ENCODE assay signal across 8 mouse cellular contexts in the genomic region with DNA sequence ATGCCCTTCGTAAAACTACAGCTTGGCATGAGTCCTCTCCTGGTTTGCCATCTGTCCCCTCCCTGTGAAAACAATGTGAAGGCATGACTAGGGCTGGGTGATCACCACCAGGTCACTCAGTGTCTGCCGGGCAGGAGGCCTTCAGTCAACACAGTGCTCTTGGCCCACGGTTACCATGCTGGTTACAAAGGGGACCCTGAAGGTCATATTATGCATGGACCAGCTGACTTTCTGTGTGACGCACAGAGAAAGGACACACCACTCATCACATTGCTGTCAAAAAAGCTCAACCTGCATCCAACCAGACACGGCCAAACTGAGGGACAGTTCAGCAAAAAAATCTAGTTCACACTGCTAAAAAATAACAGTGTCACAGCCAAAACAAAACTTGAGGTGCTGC. TPM values are rescaled to one million over a fixed set of nuclear protein-coding genes. Genes with fewer than 3 reads are reported as not detected.
DNase-seq lines count a peak whose midpoint lies in the region; ATAC-seq and TF ChIP-seq lines count a peak whose summit lies in the region.

A gene (minus strand): TSS at position 34 of the 400 bp plus-strand sequence.

- no peak for ATAC-seq in intestine, postnatal 0 days
- no peak for ATAC-seq in midbrain, embryonic 11.5 days (ENCODE audit: low FRiP score)

- TF ChIP-seq CTCF in intestine, postnatal 0 days (IDR thresholded peaks at IDR 0.05; ENCODE audit: low read depth), result no peak

- H3K4me2 ChIP-seq in intestine, postnatal 0 days (replicated peaks; ENCODE audit: low read depth), result peak within 1 kb of the TSS; percentile 81
- H3K4me2 ChIP-seq in midbrain, embryonic 11.5 days, result peak within 1 kb of the TSS; percentile 46

- DNase-seq in layer of hippocampus, adult 18-20 months (ENCODE audit: low spot score in 2 of 2), result no peak
- DNase-seq in layer of hippocampus, adult 9-11 months, result no peak
- DNase-seq in adrenal gland, postnatal 4 days (ENCODE audit: low spot score in 2 of 2), result no peak
- DNase-seq in gastrocnemius, postnatal 36 days, result no peak
- DNase-seq in midbrain, embryonic 11.5 days (ENCODE audit: low spot score, missing footprints), result no peak
- DNase-seq in cerebellum, postnatal 10 days, result no peak
- no peak for DNase-seq in cerebellum, adult 11-12 months

- peaks cover 10% of the 10 kb centered on the region; the same call in 1 of the 2 replicates for H3K36me3 ChIP-seq in intestine, postnatal 0 days (ENCODE audit: control insufficient read depth, insufficient read depth)
- H3K36me3 ChIP-seq in midbrain, embryonic 11.5 days (ENCODE audit: control insufficient read depth, insufficient read depth, low read length), result no peaks in the 10 kb centered on the region

- peaks cover 4% of the 10 kb centered on the region; the same call in 1 of the 2 replicates for H3K4me1 ChIP-seq in intestine, postnatal 0 days (replicated peaks; ENCODE audit: control insufficient read depth, insufficient read depth, low read length)
- peaks cover 9% of the 10 kb centered on the region for H3K4me1 ChIP-seq in midbrain, embryonic 11.5 days (ENCODE audit: control insufficient read depth, insufficient read depth, low read length)

- no peaks in the 10 kb centered on the region for H3K9me3 ChIP-seq in intestine, postnatal 0 days (ENCODE audit: control insufficient read depth)
- H3K9me3 ChIP-seq in midbrain, embryonic 11.5 days (ENCODE audit: control insufficient read depth, low read length), result no peaks in the 10 kb centered on the region

- H3K4me3 ChIP-seq in intestine, postnatal 0 days (ENCODE audit: low read depth, low read length), result peak within 1 kb of the TSS; percentile 76
- peak within 1 kb of the TSS; percentile 99 for H3K4me3 ChIP-seq in midbrain, embryonic 11.5 days (ENCODE audit: low read depth, low read length)

- intact Hi-C loops in gastrocnemius, postnatal 36 days (cut with DNase I), result no loop called here

- no peaks in the 10 kb centered on the region for H3K27me3 ChIP-seq in intestine, postnatal 0 days (replicated peaks; ENCODE audit: control insufficient read depth, insufficient read depth, low read length)
- H3K27me3 ChIP-seq in midbrain, embryonic 11.5 days (ENCODE audit: control insufficient read depth, insufficient read depth, low read length), result no peaks in the 10 kb centered on the region

- 74% methylated on average over 5 of the region's 5 CpGs for WGBS in intestine, postnatal 0 days
- 87% methylated on average over 5 of the region's 5 CpGs for WGBS in midbrain, embryonic 11.5 days

- H3K9ac ChIP-seq in intestine, postnatal 0 days (ENCODE audit: low read depth, low read length), result 0 out of 2 replicates have a peak within 1 kb of the TSS, but pooled peaks have one; percentile 96
- peak within 1 kb of the TSS; percentile 96 for H3K9ac ChIP-seq in midbrain, embryonic 11.5 days (ENCODE audit: low read length)

- no peak within 1 kb of the TSS for H3K27ac ChIP-seq in intestine, postnatal 0 days (ENCODE audit: low read depth, low read length)
- no peak within 1 kb of the TSS for H3K27ac ChIP-seq in midbrain, embryonic 11.5 days (ENCODE audit: low read depth, low read length)

RNA-seq across cellular contexts. Expression of the gene that starts here (rescaled TPM):
- 10 to 100 TPM; 69.8 to 74.0 TPM for total RNA-seq in layer of hippocampus, adult 18-20 months (2021)
- total RNA-seq in adrenal gland, postnatal 4 days (2021), result 10 to 100 TPM; 84.9 to 89.1 TPM
- 10 to 100 TPM; 21.5 to 21.9 TPM for total RNA-seq in gastrocnemius, postnatal 36 days (2021)
- 6.7 and 7.2 TPM in 2 replicates for polyA plus RNA-seq in intestine, postnatal 0 days (2015; fragmentation: Nextera tagmentation; extraction: Ambion mirVana)
- 13.1 and 14.7 TPM in 2 replicates for polyA plus RNA-seq in midbrain, embryonic 11.5 days (2014; fragmentation: Nextera tagmentation; extraction: Ambion mirVana)
